Mouse (Mus musculus) embryonic facial prominence, embryonic 15.5 days (tissue): Measurements from ENCODE around the gene Lyst. TPM values are rescaled to one million over a fixed set of nuclear protein-coding genes. Genes with fewer than 3 reads are reported as not detected.

Source experiments
- ATAC-seq: fragments of 200-750 bp; cut with Nextera tagmentation; 2 replicates; pipeline ENCODE4 v1.8.0; 2017; ENCODE audit warnings: low read depth, moderate TSS enrichment; ENCODE audit not compliant: insufficient number of reproducible peaks, low FRiP score, low TSS enrichment
- H3K27ac ChIP-seq: fragments of 300-500 bp; sonication (generic); replicated peaks from 2 replicates; pipeline ENCODE4 v1.5.1; 2015; ENCODE audit warnings: mild to moderate bottlenecking, inconsistent platforms
- H3K27me3 ChIP-seq: fragments of 300-500 bp; sonication (generic); 2 replicates; pipeline ENCODE4 v1.6.1; 2015; ENCODE audit warnings: inconsistent platforms
- H3K36me3 ChIP-seq: fragments of 300-500 bp; sonication (generic); 2 replicates; pipeline ENCODE4 v1.6.1; 2015; ENCODE audit warnings: mild to moderate bottlenecking, inconsistent platforms
- H3K4me1 ChIP-seq: fragments of 300-500 bp; sonication (generic); 2 replicates; pipeline ENCODE4 v1.6.1; 2015; ENCODE audit warnings: inconsistent platforms
- H3K4me2 ChIP-seq: fragments of 300-500 bp; sonication (generic); replicated peaks from 2 replicates; pipeline ENCODE4 v1.6.1; 2015; ENCODE audit warnings: mild to moderate bottlenecking, inconsistent platforms
- H3K4me3 ChIP-seq: fragments of 300-500 bp; sonication (generic); replicated peaks from 2 replicates; pipeline ENCODE4 v1.5.1; 2015; ENCODE audit warnings: mild to moderate bottlenecking, inconsistent platforms
- H3K9ac ChIP-seq: fragments of 300-500 bp; sonication (generic); 2 replicates; pipeline ENCODE4 v1.6.1; 2015; ENCODE audit warnings: inconsistent platforms
- H3K9me3 ChIP-seq: fragments of 300-500 bp; sonication (generic); replicated peaks from 2 replicates; pipeline ENCODE4 v1.6.1; 2016; ENCODE audit warnings: inconsistent platforms
- WGBS: fragments of 180-500 bp; shearing (Covaris S2); methylation state at CpG from one replicate; pipeline ENCODE4 v1.1.7; 2015; 5-methylcytosine and 5-hydroxymethylcytosine counted together
- polyA plus RNA-seq: library from polyadenylated mRNA; unstranded; fragments of >200 nt; fragmentation: Nextera tagmentation; extraction: Ambion mirVana; gene quantifications from 2 replicates; pipeline ENCODE4 v1.2.1, GENCODE M21; 2015

Gene Lyst
- polyA plus RNA-seq, 1 experiment from 2014 or later = 3.6 TPM

GRCm38 (mm10) chr13:13558251-13558650 is 31.9 kb upstream of the Lyst start:
- H3K36me3 ChIP-seq = no peaks in the 10 kb centered on the region
- no peak overlapping the region for H3K27ac ChIP-seq
- H3K9ac ChIP-seq = no peak overlapping the region
- H3K27me3 ChIP-seq = no peaks in the 10 kb centered on the region
- 58% methylated on average over 2 of the region's 2 CpGs for WGBS
- no peaks in the 10 kb centered on the region for H3K4me1 ChIP-seq
- no peaks in the 10 kb centered on the region for H3K9me3 ChIP-seq
- no peak overlapping the region for H3K4me2 ChIP-seq
- ATAC-seq = no peak
- H3K4me3 ChIP-seq = no peak overlapping the region

DNA sequence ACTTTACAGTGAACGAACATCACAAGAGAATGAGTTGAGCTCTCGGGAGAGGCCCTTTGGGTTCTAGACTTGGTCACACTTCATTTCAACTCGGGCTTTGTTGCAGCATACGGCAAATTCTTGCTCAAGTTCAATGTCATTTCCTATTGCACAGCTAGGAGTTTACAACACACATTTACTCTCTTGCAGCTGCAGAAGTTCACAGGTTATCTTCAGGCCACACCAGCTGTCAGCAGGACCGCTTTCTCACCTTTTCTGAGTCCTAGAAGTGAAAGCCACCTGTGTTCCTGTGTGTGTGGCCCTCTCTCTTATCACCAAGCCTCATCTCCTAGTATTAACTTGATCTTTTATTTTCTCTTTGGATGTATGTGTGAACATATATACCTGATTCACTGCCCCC is 31.3 kb upstream of the Lyst start:
- Histone ChIP-seq H3K4me1 (no peaks in the 10 kb centered on the region), H3K4me3 (no peak overlapping the region), H3K27ac (no peak overlapping the region), H3K4me2 (no peak overlapping the region), H3K36me3 (no peaks in the 10 kb centered on the region), H3K27me3 (no peaks in the 10 kb centered on the region), H3K9ac (no peak overlapping the region), H3K9me3 (no peaks in the 10 kb centered on the region)
- WGBS = 71% methylated on average over 5 of the region's 5 CpGs
- ATAC-seq = no peak

- Histone ChIP-seq H3K9me3 (no peaks in the 10 kb centered on the region), H3K4me2 (no peak overlapping the region), H3K4me3 (no peak overlapping the region), H3K27me3 (no peaks in the 10 kb centered on the region), H3K4me1 (no peaks in the 10 kb centered on the region), H3K9ac (no peak overlapping the region), H3K27ac (no peak overlapping the region), H3K36me3 (no peaks in the 10 kb centered on the region)
- ATAC-seq = no peak
- 76% methylated on average over 6 of the region's 6 CpGs for WGBS
These were observed 27.6 kb upstream of the Lyst start for GRCm38 (mm10) chr13:13562571-13562970.

GRCm38 (mm10) chr13:13564116-13564515 is 26.1 kb upstream of the Lyst start:
- H3K4me3 ChIP-seq = no peak overlapping the region
- no peak overlapping the region for H3K27ac ChIP-seq
- H3K9ac ChIP-seq = no peak overlapping the region
- ATAC-seq = no peak
- WGBS = 63% methylated on average over 2 of the region's 2 CpGs
- H3K36me3 ChIP-seq = no peaks in the 10 kb centered on the region
- H3K9me3 ChIP-seq = no peaks in the 10 kb centered on the region
- no peaks in the 10 kb centered on the region for H3K27me3 ChIP-seq
- H3K4me1 ChIP-seq = no peaks in the 10 kb centered on the region
- no peak overlapping the region for H3K4me2 ChIP-seq

GRCm38 (mm10) chr13:13564541-13564940 is 25.7 kb upstream of the Lyst start:
- no peak overlapping the region for H3K4me3 ChIP-seq
- no peaks in the 10 kb centered on the region for H3K9me3 ChIP-seq
- H3K27ac ChIP-seq = no peak overlapping the region
- no peaks in the 10 kb centered on the region for H3K27me3 ChIP-seq
- H3K4me1 ChIP-seq = no peaks in the 10 kb centered on the region
- 72% methylated on average over 4 of the region's 4 CpGs for WGBS
- H3K36me3 ChIP-seq = no peaks in the 10 kb centered on the region
- H3K9ac ChIP-seq = no peak overlapping the region
- H3K4me2 ChIP-seq = no peak overlapping the region
- ATAC-seq = no peak

- H3K9me3 ChIP-seq = no peaks in the 10 kb centered on the region
- no peaks in the 10 kb centered on the region for H3K36me3 ChIP-seq
- no peaks in the 10 kb centered on the region for H3K4me1 ChIP-seq
- H3K27me3 ChIP-seq = no peaks in the 10 kb centered on the region
- H3K9ac ChIP-seq = no peak overlapping the region
- WGBS = 91% methylated on average over 6 of the region's 6 CpGs
- no peak overlapping the region for H3K4me2 ChIP-seq
- no peak overlapping the region for H3K27ac ChIP-seq
- no peak for ATAC-seq
- no peak overlapping the region for H3K4me3 ChIP-seq
These were observed 22.6 kb upstream of the Lyst start for GRCm38 (mm10) chr13:13567640-13568039.

GRCm38 (mm10) chr13:13568824-13569223 is 21.4 kb upstream of the Lyst start:
- WGBS = 63% methylated on average over 1 of the region's 1 CpGs
- no peak overlapping the region for H3K9ac ChIP-seq
- no peaks in the 10 kb centered on the region for H3K9me3 ChIP-seq
- no peaks in the 10 kb centered on the region for H3K27me3 ChIP-seq
- no peak overlapping the region for H3K27ac ChIP-seq
- H3K4me1 ChIP-seq = 0 out of 2 replicates have a peak, but pooled peaks cover under 1% of the 10 kb centered on the region
- no peak for ATAC-seq
- H3K36me3 ChIP-seq = no peaks in the 10 kb centered on the region
- H3K4me3 ChIP-seq = no peak overlapping the region
- H3K4me2 ChIP-seq = no peak overlapping the region

DNA sequence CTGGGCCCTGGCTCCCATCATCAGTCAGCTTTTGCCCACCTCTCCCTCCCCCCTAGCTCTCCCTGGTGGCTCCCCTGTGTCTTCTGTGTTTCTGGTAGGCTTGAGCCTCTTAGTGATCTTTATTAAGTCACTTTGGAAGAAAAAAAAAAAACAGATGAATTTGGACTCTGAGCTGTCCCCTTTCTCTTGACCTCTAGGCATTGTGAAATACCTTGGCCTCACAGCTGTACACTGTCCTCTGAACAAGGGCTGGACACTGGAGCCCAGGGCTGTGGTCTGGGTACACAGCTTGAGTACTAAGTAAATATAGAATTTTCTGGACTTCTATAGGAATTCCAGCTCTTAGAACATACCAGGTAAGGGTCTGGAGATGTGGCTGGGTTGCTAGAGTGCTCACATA is 20.6 kb upstream of the Lyst start:
- no peak for ATAC-seq
- no peaks in the 10 kb centered on the region for H3K9me3 ChIP-seq
- no peaks in the 10 kb centered on the region for H3K27me3 ChIP-seq

DNA sequence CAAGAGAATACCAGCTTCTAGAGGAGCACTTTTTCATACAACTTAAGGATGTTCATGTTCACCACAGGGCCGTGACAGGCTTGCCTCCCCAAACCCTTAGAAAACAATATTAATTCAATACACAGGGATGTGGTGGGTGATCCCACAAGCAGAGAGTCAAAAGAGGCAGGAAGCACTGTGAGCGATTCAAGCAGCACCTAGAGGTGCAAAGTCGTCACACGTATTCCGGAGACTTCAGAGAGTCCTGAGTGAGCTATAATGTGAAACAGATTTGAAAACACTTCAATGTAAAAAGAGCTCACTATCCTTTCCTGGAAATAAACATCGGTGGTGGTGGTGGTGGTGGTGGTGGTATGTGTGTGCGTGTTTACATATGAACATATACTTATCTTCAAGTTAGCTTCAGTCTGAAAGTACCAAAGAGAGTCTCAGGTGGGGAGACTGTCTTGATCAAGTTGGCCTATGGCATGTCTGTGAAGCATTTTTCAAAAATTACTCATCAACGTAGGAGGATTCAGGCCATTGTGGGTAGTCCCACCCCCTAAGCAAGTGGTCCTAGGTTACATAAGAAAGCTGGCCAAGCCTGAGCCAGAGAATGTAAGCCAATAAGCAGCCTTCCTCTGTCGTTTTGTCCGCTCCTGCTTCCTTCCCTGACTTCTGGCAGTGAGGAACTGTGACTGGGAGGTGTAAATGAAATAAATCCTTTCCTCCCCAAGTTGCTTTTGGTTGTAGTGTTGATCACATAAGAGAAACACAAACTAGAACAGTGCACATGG is 17.9 kb upstream of the Lyst start:
- no peaks in the 10 kb centered on the region for H3K27me3 ChIP-seq
- H3K36me3 ChIP-seq = no peaks in the 10 kb centered on the region
- no peak overlapping the region for H3K4me2 ChIP-seq
- no peak overlapping the region for H3K27ac ChIP-seq
- ATAC-seq = no peak
- H3K9ac ChIP-seq = no peak overlapping the region
- 73% methylated on average over 10 of the region's 10 CpGs for WGBS
- H3K4me1 ChIP-seq = 0 out of 2 replicates have a peak, but pooled peaks cover 10% of the 10 kb centered on the region
- H3K9me3 ChIP-seq = no peaks in the 10 kb centered on the region
- no peak overlapping the region for H3K4me3 ChIP-seq

More for the DNA sequence above, 20.6 kb upstream of the Lyst start:
- no peak overlapping the region for H3K4me3 ChIP-seq
- H3K4me2 ChIP-seq = no peak overlapping the region
- H3K9ac ChIP-seq = no peak overlapping the region
- H3K36me3 ChIP-seq = no peaks in the 10 kb centered on the region
- no peak overlapping the region for H3K27ac ChIP-seq
- H3K4me1 ChIP-seq = 0 out of 2 replicates have a peak, but pooled peaks cover 6% of the 10 kb centered on the region

GRCm38 (mm10) chr13:13572941-13573340 is 17.3 kb upstream of the Lyst start:
- Histone ChIP-seq H3K9me3 (no peaks in the 10 kb centered on the region), H3K36me3 (no peaks in the 10 kb centered on the region), H3K4me3 (no peak overlapping the region), H3K4me1 (0 out of 2 replicates have a peak, but pooled peaks cover 10% of the 10 kb centered on the region), H3K9ac (no peak overlapping the region), H3K27ac (no peak overlapping the region), H3K4me2 (no peak overlapping the region), H3K27me3 (no peaks in the 10 kb centered on the region)
- ATAC-seq = no peak
- WGBS = 86% methylated on average over 2 of the region's 2 CpGs

GRCm38 (mm10) chr13:13573572-13574257 is 16.5 kb upstream of the Lyst start:
- Histone ChIP-seq H3K27ac (no peak overlapping the region), H3K4me2 (no peak overlapping the region), H3K9ac (no peak overlapping the region), H3K4me1 (0 out of 2 replicates have a peak, but pooled peaks cover 10% of the 10 kb centered on the region), H3K9me3 (no peaks in the 10 kb centered on the region), H3K36me3 (no peaks in the 10 kb centered on the region), H3K4me3 (no peak overlapping the region), H3K27me3 (no peaks in the 10 kb centered on the region)
- no peak for ATAC-seq
- WGBS = 60% methylated on average over 5 of the region's 5 CpGs
